Mouse (Mus musculus): Measurements from ENCODE around the gene Prrg2. TPM values are rescaled to one million over a fixed set of nuclear protein-coding genes. Genes with fewer than 3 reads are reported as not detected.
"Not testable (repeated sequence)": the region's sequence is repeated elsewhere in the genome, so short reads cannot be mapped to it uniquely, and the experiment has no call there.

Gene Prrg2
- polyA plus RNA-seq, 1 experiment from 2014 or later = 22.3 TPM

GRCm38 (mm10) chr7:45097479-45097878 lies 35.0 kb upstream of the Prrg2 start:
- peaks cover 31% of the 10 kb centered on the region for H3K4me1 ChIP-seq
- ATAC-seq (ENCODE audit: low FRiP score, low read depth) = no peak
- H3K27ac ChIP-seq = no peak overlapping the region
- 62% methylated on average over 6 of the region's 6 CpGs for WGBS
- no peaks in the 10 kb centered on the region for H3K9me3 ChIP-seq
- H3K9ac ChIP-seq = no peak overlapping the region
- H3K4me2 ChIP-seq (replicated peaks) = no peak overlapping the region
- H3K4me3 ChIP-seq = no peak overlapping the region
- H3K27me3 ChIP-seq = no peaks in the 10 kb centered on the region
- peaks cover 16% of the 10 kb centered on the region for H3K36me3 ChIP-seq

- not testable (repeated sequence) for H3K9me3 ChIP-seq; H3K27ac ChIP-seq; H3K4me2 ChIP-seq (replicated peaks); ATAC-seq (ENCODE audit: low FRiP score, low read depth); H3K27me3 ChIP-seq; H3K4me3 ChIP-seq; H3K9ac ChIP-seq
- WGBS = 96% methylated on average over 14 of the region's 14 CpGs
- Histone ChIP-seq H3K4me1 (peaks cover 27% of the 10 kb centered on the region), H3K36me3 (peaks cover 16% of the 10 kb centered on the region)
Measured at GRCm38 (mm10) chr7:45095965-45096364, 33.5 kb upstream of the Prrg2 start.

DNA sequence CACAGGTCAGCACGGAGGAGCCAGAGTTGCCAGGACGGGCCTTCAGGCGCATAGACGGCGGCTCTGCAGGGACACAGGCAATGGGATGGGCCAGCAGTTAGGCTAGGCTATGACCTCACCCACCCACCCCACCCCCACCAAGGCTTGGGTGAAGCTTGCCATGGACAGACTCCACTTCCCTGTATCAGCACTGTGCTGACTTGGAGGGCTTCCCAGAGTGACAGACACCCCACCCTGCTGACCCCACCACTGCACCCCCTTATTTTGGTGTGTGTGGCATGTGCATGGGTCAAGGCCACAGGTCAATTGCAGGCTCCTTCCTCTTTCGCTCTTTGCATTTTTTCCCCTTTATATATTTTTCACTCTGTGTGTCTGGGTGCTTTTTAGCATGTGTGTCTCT lies 32.9 kb upstream of the Prrg2 start:
- no peak overlapping the region for H3K9ac ChIP-seq
- no peaks in the 10 kb centered on the region for H3K27me3 ChIP-seq
- no peak for ATAC-seq (ENCODE audit: low FRiP score, low read depth)
- H3K4me2 ChIP-seq (replicated peaks) = no peak overlapping the region
- H3K4me3 ChIP-seq = no peak overlapping the region
- H3K9me3 ChIP-seq = no peaks in the 10 kb centered on the region
- no peak overlapping the region for H3K27ac ChIP-seq
- H3K36me3 ChIP-seq = peaks cover 17% of the 10 kb centered on the region
- WGBS = 82% methylated on average over 6 of the region's 6 CpGs
- H3K4me1 ChIP-seq = peaks cover 33% of the 10 kb centered on the region

GRCm38 (mm10) chr7:45094121-45094520 lies 31.6 kb upstream of the Prrg2 start:
- H3K4me2 ChIP-seq (replicated peaks) = peak overlapping the region; percentile 74
- WGBS = 5% methylated on average over 7 of the region's 7 CpGs
- H3K4me3 ChIP-seq = no peak overlapping the region

GRCm38 (mm10) chr7:45093516-45093905 lies 31.0 kb upstream of the Prrg2 start:
- no peak for ATAC-seq (ENCODE audit: low FRiP score, low read depth)
- Histone ChIP-seq H3K4me1 (peaks cover 40% of the 10 kb centered on the region), H3K27me3 (no peaks in the 10 kb centered on the region), H3K9ac (no peak overlapping the region), H3K36me3 (peaks cover 27% of the 10 kb centered on the region), H3K4me2 (replicated peaks) (peak overlapping the region; percentile 74), H3K9me3 (no peaks in the 10 kb centered on the region), H3K4me3 (no peak overlapping the region), H3K27ac (peak overlapping the region; percentile 96)
- WGBS = 25% methylated on average over 18 of the region's 18 CpGs

More at GRCm38 (mm10) chr7:45094121-45094520, 31.6 kb upstream of the Prrg2 start:
- H3K4me1 ChIP-seq = peaks cover 40% of the 10 kb centered on the region
- H3K27ac ChIP-seq = peak overlapping the region; percentile 96
- ATAC-seq (ENCODE audit: low FRiP score, low read depth) = no peak
- no peaks in the 10 kb centered on the region for H3K9me3 ChIP-seq
- no peaks in the 10 kb centered on the region for H3K27me3 ChIP-seq
- peaks cover 26% of the 10 kb centered on the region for H3K36me3 ChIP-seq
- peak overlapping the region; percentile 50; the same call in 1 of the 2 replicates for H3K9ac ChIP-seq

GRCm38 (mm10) chr7:45092828-45093515 lies 30.5 kb upstream of the Prrg2 start:
- H3K9me3 ChIP-seq = no peaks in the 10 kb centered on the region
- ATAC-seq (ENCODE audit: low FRiP score, low read depth) = no peak
- H3K4me2 ChIP-seq (replicated peaks) = peak overlapping the region; percentile 74
- peak overlapping the region; percentile 96 for H3K27ac ChIP-seq
- peak overlapping the region; percentile 13; the same call in 1 of the 2 replicates for H3K4me3 ChIP-seq
- peaks cover 27% of the 10 kb centered on the region for H3K36me3 ChIP-seq
- H3K4me1 ChIP-seq = peaks cover 40% of the 10 kb centered on the region
- WGBS = 17% methylated on average over 12 of the region's 12 CpGs
- no peaks in the 10 kb centered on the region for H3K27me3 ChIP-seq
- no peak overlapping the region for H3K9ac ChIP-seq

DNA sequence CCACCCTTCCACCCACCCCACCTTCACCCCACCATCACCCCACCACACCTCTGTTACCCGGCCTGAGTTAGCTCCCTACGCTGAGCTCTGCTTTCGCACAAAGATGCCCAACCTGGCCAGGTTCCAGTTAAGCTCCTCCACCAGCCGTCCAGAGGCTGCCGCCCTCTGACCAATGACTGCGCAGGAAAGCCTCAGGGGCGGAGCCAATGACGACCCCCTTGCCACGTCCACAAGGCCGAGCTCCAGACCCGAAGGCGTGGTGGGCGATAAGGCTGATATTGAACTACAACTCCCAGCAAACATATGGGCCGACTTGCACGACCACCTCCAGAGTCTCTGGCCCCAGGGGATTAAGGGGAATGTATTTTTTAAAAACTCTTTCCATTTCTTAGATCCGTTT lies 29.6 kb upstream of the Prrg2 start, which contains the start of gene Rcn3:
Rcn3 (minus strand) TSS at position 174 of the 400 bp plus-strand sequence.
- H3K4me1 ChIP-seq = peaks cover 40% of the 10 kb centered on the region
- peak within 1 kb of the TSS; percentile 92 for H3K9ac ChIP-seq
- peak within 1 kb of the TSS; percentile 74 for H3K4me2 ChIP-seq (replicated peaks)
- H3K27me3 ChIP-seq = no peaks in the 10 kb centered on the region
- peak within 1 kb of the TSS; percentile 96 for H3K27ac ChIP-seq
- H3K36me3 ChIP-seq = peaks cover 35% of the 10 kb centered on the region
- peak within 1 kb of the TSS; percentile 72 for H3K4me3 ChIP-seq
- no peaks in the 10 kb centered on the region for H3K9me3 ChIP-seq
- 0% methylated on average over 16 of the region's 16 CpGs for WGBS
- peak; percentile 94 for ATAC-seq (ENCODE audit: low FRiP score, low read depth)

- H3K27ac ChIP-seq = peak overlapping the region; percentile 92
- H3K36me3 ChIP-seq = peaks cover 43% of the 10 kb centered on the region
- H3K27me3 ChIP-seq = no peaks in the 10 kb centered on the region
- no peaks in the 10 kb centered on the region for H3K9me3 ChIP-seq
- peak overlapping the region; percentile 72 for H3K4me3 ChIP-seq
- ATAC-seq (ENCODE audit: low FRiP score, low read depth) = peak; percentile 64
- peak overlapping the region; percentile 92 for H3K9ac ChIP-seq
- peak overlapping the region; percentile 74 for H3K4me2 ChIP-seq (replicated peaks)
- WGBS = 10% methylated on average over 35 of the region's 35 CpGs
- peaks cover 40% of the 10 kb centered on the region for H3K4me1 ChIP-seq
Measured at GRCm38 (mm10) chr7:45091001-45091990, 28.8 kb upstream of the Prrg2 start.

GRCm38 (mm10) chr7:45090251-45090977 lies 27.9 kb upstream of the Prrg2 start:
- peaks cover 49% of the 10 kb centered on the region for H3K36me3 ChIP-seq
- H3K4me3 ChIP-seq = peak overlapping the region; percentile 72
- H3K4me1 ChIP-seq = peaks cover 40% of the 10 kb centered on the region
- peak overlapping the region; percentile 74 for H3K4me2 ChIP-seq (replicated peaks)
- 76% methylated on average over 13 of the region's 13 CpGs for WGBS
- no peak for ATAC-seq (ENCODE audit: low FRiP score, low read depth)
- no peaks in the 10 kb centered on the region for H3K27me3 ChIP-seq
- H3K9ac ChIP-seq = peak overlapping the region; percentile 92
- no peaks in the 10 kb centered on the region for H3K9me3 ChIP-seq
- H3K27ac ChIP-seq = peak overlapping the region; percentile 92

DNA sequence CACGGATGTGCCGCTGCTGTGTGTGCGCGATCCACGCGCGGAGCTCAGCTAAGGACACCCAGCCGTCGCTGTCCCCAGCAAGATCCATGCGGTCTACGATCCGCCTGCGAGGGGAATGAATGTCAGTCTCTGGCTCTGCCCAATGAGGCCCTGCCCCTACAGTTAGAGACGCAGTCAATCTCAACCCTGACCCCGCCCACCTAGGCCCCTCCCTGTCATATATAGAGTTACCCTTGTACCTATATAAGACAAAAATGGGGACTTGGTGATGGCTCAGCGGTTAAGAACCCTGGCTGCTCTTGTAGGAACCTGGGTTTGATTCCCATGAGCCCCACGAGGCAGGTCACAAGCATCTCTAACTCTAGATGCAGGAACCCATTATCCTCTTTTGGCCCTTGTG lies 26.1 kb upstream of the Prrg2 start:
- WGBS = 94% methylated on average over 17 of the region's 17 CpGs
- Histone ChIP-seq H3K4me2 (replicated peaks) (no peak overlapping the region), H3K4me1 (peaks cover 25% of the 10 kb centered on the region), H3K27ac (no peak overlapping the region), H3K9ac (no peak overlapping the region), H3K36me3 (peaks cover 64% of the 10 kb centered on the region), H3K27me3 (no peaks in the 10 kb centered on the region), H3K9me3 (no peaks in the 10 kb centered on the region), H3K4me3 (no peak overlapping the region)
- ATAC-seq (ENCODE audit: low FRiP score, low read depth) = no peak

DNA sequence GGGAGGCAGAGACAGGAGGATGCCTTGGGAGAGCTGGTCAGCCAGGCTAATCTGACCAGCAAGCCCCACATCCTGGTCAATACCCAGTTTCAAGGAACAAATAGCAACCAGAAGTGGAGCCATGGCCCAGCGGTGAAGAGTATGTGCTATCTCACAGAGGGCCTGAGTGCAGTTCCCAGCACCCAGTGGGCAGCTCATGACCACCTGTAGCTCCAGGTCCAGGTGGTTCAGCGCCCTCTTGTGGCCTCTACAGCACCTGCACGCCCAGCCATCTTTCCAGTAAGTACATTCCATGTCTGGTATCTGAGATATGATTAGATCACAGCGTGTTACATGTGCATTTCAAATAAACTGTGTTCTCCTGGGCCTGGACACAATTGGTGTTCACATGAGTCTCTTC lies 23.6 kb upstream of the Prrg2 start:
- Histone ChIP-seq H3K4me1 (peaks cover 23% of the 10 kb centered on the region), H3K9me3 (0 out of 2 replicates have a peak, but pooled peaks cover 3% of the 10 kb centered on the region), H3K27ac (no peak overlapping the region), H3K27me3 (no peaks in the 10 kb centered on the region), H3K4me3 (no peak overlapping the region), H3K4me2 (replicated peaks) (no peak overlapping the region), H3K9ac (no peak overlapping the region), H3K36me3 (peaks cover 80% of the 10 kb centered on the region)
- 84% methylated on average over 4 of the region's 4 CpGs for WGBS
- no peak for ATAC-seq (ENCODE audit: low FRiP score, low read depth)

All from limb, embryonic 13.5 days (tissue).